Mouse (Mus musculus): ENCODE results near the gene Trpv2. TPM values are rescaled to one million over a fixed set of nuclear protein-coding genes. Genes with fewer than 3 reads are reported as not detected.
A peak's percentile ranks its signal among the peaks of the same experiment; 100 is the strongest.

Trpv2 gene
- total and polyA plus RNA-seq, 2 experiments from 2014 or later, result 2.6 to 7.7 TPM

- ATAC-seq (ENCODE audit: insufficient read depth, low read depth), result peak; percentile 40; the same call in 1 of the 2 replicates
- H3K4me1 ChIP-seq (ENCODE audit: control insufficient read depth, insufficient read depth), result no peaks in the 10 kb centered on the region
- H3K9me3 ChIP-seq (replicated peaks; ENCODE audit: control insufficient read depth, low read length), result no peaks in the 10 kb centered on the region
- no peak for TF ChIP-seq EP300 (IDR thresholded peaks at IDR 0.05; ENCODE audit: low read depth)
- TF ChIP-seq CTCF (IDR thresholded peaks at IDR 0.05; ENCODE audit: low read depth), result no peak
- H3K4me3 ChIP-seq (ENCODE audit: low read depth, low read length), result peak overlapping the region; percentile 45
- H3K4me2 ChIP-seq (ENCODE audit: low read depth, low read length), result peak overlapping the region; percentile 68
- 19% methylated on average over 43 of the region's 43 CpGs for WGBS
- peak overlapping the region; percentile 33; the same call in 1 of the 2 replicates for H3K9ac ChIP-seq (replicated peaks; ENCODE audit: low read depth, low read length)
- no peaks in the 10 kb centered on the region for H3K27me3 ChIP-seq (ENCODE audit: control insufficient read depth, insufficient read depth, low read length)
- H3K36me3 ChIP-seq (replicated peaks; ENCODE audit: control insufficient read depth, insufficient read depth, low read length), result no peaks in the 10 kb centered on the region
- no peak for DNase-seq (ENCODE audit: low spot score)
- H3K27ac ChIP-seq (ENCODE audit: low read depth), result no peak overlapping the region
Observed at GRCm38 (mm10) chr11:62560463-62561016, 13.7 kb upstream of the Trpv2 start.

GRCm38 (mm10) chr11:62563590-62563989, 10.7 kb upstream of the Trpv2 start:
- DNase-seq (ENCODE audit: low spot score), result no peak
- H3K4me2 ChIP-seq (ENCODE audit: low read depth, low read length), result no peak overlapping the region
- 80% methylated on average over 2 of the region's 2 CpGs for WGBS
- H3K27ac ChIP-seq (ENCODE audit: low read depth), result no peak overlapping the region
- TF ChIP-seq CTCF (IDR thresholded peaks at IDR 0.05; ENCODE audit: low read depth), result no peak
- no peak for TF ChIP-seq EP300 (IDR thresholded peaks at IDR 0.05; ENCODE audit: low read depth)
- H3K9ac ChIP-seq (replicated peaks; ENCODE audit: low read depth, low read length), result no peak overlapping the region
- no peak overlapping the region for H3K4me3 ChIP-seq (ENCODE audit: low read depth, low read length)
- H3K27me3 ChIP-seq (ENCODE audit: control insufficient read depth, insufficient read depth, low read length), result no peaks in the 10 kb centered on the region
- H3K9me3 ChIP-seq (replicated peaks; ENCODE audit: control insufficient read depth, low read length), result no peaks in the 10 kb centered on the region
- H3K4me1 ChIP-seq (ENCODE audit: control insufficient read depth, insufficient read depth), result no peaks in the 10 kb centered on the region
- no peaks in the 10 kb centered on the region for H3K36me3 ChIP-seq (replicated peaks; ENCODE audit: control insufficient read depth, insufficient read depth, low read length)
- no peak for ATAC-seq (ENCODE audit: insufficient read depth, low read depth)

- Histone ChIP-seq H3K36me3 (replicated peaks; ENCODE audit: control insufficient read depth, insufficient read depth, low read length) (no peaks in the 10 kb centered on the region), H3K27me3 (ENCODE audit: control insufficient read depth, insufficient read depth, low read length) (no peaks in the 10 kb centered on the region), H3K4me2 (ENCODE audit: low read depth, low read length) (no peak overlapping the region), H3K9ac (replicated peaks; ENCODE audit: low read depth, low read length) (no peak overlapping the region), H3K4me1 (ENCODE audit: control insufficient read depth, insufficient read depth) (no peaks in the 10 kb centered on the region), H3K4me3 (ENCODE audit: low read depth, low read length) (no peak overlapping the region), H3K9me3 (replicated peaks; ENCODE audit: control insufficient read depth, low read length) (no peaks in the 10 kb centered on the region), H3K27ac (ENCODE audit: low read depth) (no peak overlapping the region)
- WGBS, result 54% methylated on average over 7 of the region's 7 CpGs
- TF ChIP-seq EP300 (IDR thresholded peaks at IDR 0.05; ENCODE audit: low read depth) (no peak), CTCF (IDR thresholded peaks at IDR 0.05; ENCODE audit: low read depth) (no peak)
- no peak for DNase-seq (ENCODE audit: low spot score)
- peak; percentile 20; the same call in 1 of the 2 replicates for ATAC-seq (ENCODE audit: insufficient read depth, low read depth)
Observed at GRCm38 (mm10) chr11:62565747-62566146, 8.5 kb upstream of the Trpv2 start.

GRCm38 (mm10) chr11:62566211-62566610, 8.1 kb upstream of the Trpv2 start:
- H3K27me3 ChIP-seq (ENCODE audit: control insufficient read depth, insufficient read depth, low read length), result no peaks in the 10 kb centered on the region
- H3K27ac ChIP-seq (ENCODE audit: low read depth), result no peak overlapping the region
- no peaks in the 10 kb centered on the region for H3K9me3 ChIP-seq (replicated peaks; ENCODE audit: control insufficient read depth, low read length)
- TF ChIP-seq EP300 (IDR thresholded peaks at IDR 0.05; ENCODE audit: low read depth) (no peak), CTCF (IDR thresholded peaks at IDR 0.05; ENCODE audit: low read depth) (no peak)
- no peak for DNase-seq (ENCODE audit: low spot score)
- no peak for ATAC-seq (ENCODE audit: insufficient read depth, low read depth)
- no peak overlapping the region for H3K9ac ChIP-seq (replicated peaks; ENCODE audit: low read depth, low read length)
- no peak overlapping the region for H3K4me2 ChIP-seq (ENCODE audit: low read depth, low read length)
- WGBS, result 38% methylated on average over 1 of the region's 1 CpGs
- no peaks in the 10 kb centered on the region for H3K36me3 ChIP-seq (replicated peaks; ENCODE audit: control insufficient read depth, insufficient read depth, low read length)
- no peaks in the 10 kb centered on the region for H3K4me1 ChIP-seq (ENCODE audit: control insufficient read depth, insufficient read depth)
- H3K4me3 ChIP-seq (ENCODE audit: low read depth, low read length), result no peak overlapping the region

GRCm38 (mm10) chr11:62568300-62568699, 6.0 kb upstream of the Trpv2 start:
- Histone ChIP-seq H3K4me2 (ENCODE audit: low read depth, low read length) (no peak overlapping the region), H3K9ac (replicated peaks; ENCODE audit: low read depth, low read length) (no peak overlapping the region), H3K4me3 (ENCODE audit: low read depth, low read length) (no peak overlapping the region), H3K27ac (ENCODE audit: low read depth) (no peak overlapping the region), H3K27me3 (ENCODE audit: control insufficient read depth, insufficient read depth, low read length) (no peaks in the 10 kb centered on the region), H3K4me1 (ENCODE audit: control insufficient read depth, insufficient read depth) (no peaks in the 10 kb centered on the region), H3K9me3 (replicated peaks; ENCODE audit: control insufficient read depth, low read length) (no peaks in the 10 kb centered on the region), H3K36me3 (replicated peaks; ENCODE audit: control insufficient read depth, insufficient read depth, low read length) (no peaks in the 10 kb centered on the region)
- ATAC-seq (ENCODE audit: insufficient read depth, low read depth) (no peak), DNase-seq (ENCODE audit: low spot score) (no peak)
- no peak for TF ChIP-seq EP300 (IDR thresholded peaks at IDR 0.05; ENCODE audit: low read depth)
- no peak for TF ChIP-seq CTCF (IDR thresholded peaks at IDR 0.05; ENCODE audit: low read depth)
- WGBS, result 67% methylated on average over 3 of the region's 3 CpGs

- peak overlapping the region; percentile 88; the same call in 1 of the 2 replicates for H3K4me2 ChIP-seq (ENCODE audit: low read depth, low read length)
- H3K27me3 ChIP-seq (ENCODE audit: control insufficient read depth, insufficient read depth, low read length), result no peaks in the 10 kb centered on the region
- H3K4me3 ChIP-seq (ENCODE audit: low read depth, low read length), result peak overlapping the region; percentile 55; the same call in 1 of the 2 replicates
- ATAC-seq (ENCODE audit: insufficient read depth, low read depth), result no peak
- H3K36me3 ChIP-seq (replicated peaks; ENCODE audit: control insufficient read depth, insufficient read depth, low read length), result no peaks in the 10 kb centered on the region
- no peaks in the 10 kb centered on the region for H3K9me3 ChIP-seq (replicated peaks; ENCODE audit: control insufficient read depth, low read length)
- H3K27ac ChIP-seq (ENCODE audit: low read depth), result no peak overlapping the region; the same call in 1 of the 2 replicates
- H3K4me1 ChIP-seq (ENCODE audit: control insufficient read depth, insufficient read depth), result no peaks in the 10 kb centered on the region
- no peak for TF ChIP-seq CTCF (IDR thresholded peaks at IDR 0.05; ENCODE audit: low read depth)
- no peak for TF ChIP-seq EP300 (IDR thresholded peaks at IDR 0.05; ENCODE audit: low read depth)
- DNase-seq (ENCODE audit: low spot score), result no peak
- no peak overlapping the region for H3K9ac ChIP-seq (replicated peaks; ENCODE audit: low read depth, low read length)
- WGBS, result 67% methylated on average over 4 of the region's 4 CpGs
Observed at GRCm38 (mm10) chr11:62574703-62575085, 408 bp downstream of the Trpv2 start.

Measured in heart, postnatal 0 days (tissue).